Mouse (Mus musculus) lung, adult 2 months (tissue): Measurements from ENCODE around the gene Lce1f.

Source experiments
- CTCF ChIP-seq: fragments of 200-500 bp; IDR thresholded peaks from 2 replicates; pipeline ENCODE4 v1.5.1; 2011; ENCODE audit warnings: mild to moderate bottlenecking, low read length, control low read depth; ENCODE audit not compliant: insufficient read depth
- POLR2A ChIP-seq: fragments of 200-500 bp; IDR thresholded peaks from 2 replicates; pipeline ENCODE4 v1.6.1; 2011; ENCODE audit warnings: low read depth, mild to moderate bottlenecking, control low read depth, low read length, borderline replicate concordance; ENCODE audit errors: extremely low read depth

DNA sequence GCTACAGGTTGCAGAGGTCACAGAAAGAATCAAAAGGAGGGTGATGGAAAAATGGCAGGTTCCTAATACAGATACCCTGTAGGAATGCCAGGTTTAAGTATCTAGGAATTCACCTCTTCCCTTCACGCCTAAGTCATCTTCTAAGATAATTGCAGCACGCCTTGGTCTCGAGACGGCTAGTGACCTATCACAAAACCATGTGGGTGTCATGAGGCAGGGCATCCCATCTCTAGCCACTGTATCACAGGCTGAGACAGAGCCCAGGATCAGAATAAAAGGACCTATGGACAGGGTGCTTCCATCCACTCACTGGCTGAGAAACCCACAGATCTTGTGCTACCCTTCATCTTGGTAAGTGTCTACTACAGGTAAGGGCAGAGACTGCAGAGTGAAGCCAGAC is 41.2 kb downstream of the Lce1f start, which contains the start of gene Lce1c:
- TF ChIP-seq CTCF (no peak), POLR2A (no peak)
